Mouse (Mus musculus): ENCODE results near the gene Ap3d1. TPM values are rescaled to one million over a fixed set of nuclear protein-coding genes. Genes with fewer than 3 reads are reported as not detected.
A peak's percentile ranks its signal among the peaks of the same experiment; 100 is the strongest.

Gene Ap3d1
- polyA plus RNA-seq, 1 experiment from 2014 or later: 77.4 TPM

GRCm38 (mm10) chr10:80741146-80741545 lies 918 bp downstream of the Ap3d1 start:
- no peak for DNase-seq (ENCODE audit: low spot score)
- Histone ChIP-seq H3K4me2 (ENCODE audit: low read length) (peak overlapping the region; percentile 98), H3K4me3 (ENCODE audit: low read depth, low read length) (peak overlapping the region; percentile 100), H3K27ac (ENCODE audit: low read depth) (0 out of 2 replicates have a peak overlapping the region, but pooled peaks have one; percentile 14), H3K9ac (ENCODE audit: low read length) (peak overlapping the region; percentile 94), H3K4me1 (replicated peaks; ENCODE audit: control insufficient read depth, insufficient read depth, low read length) (peaks cover 18% of the 10 kb centered on the region), H3K36me3 (ENCODE audit: control insufficient read depth, insufficient read depth, low read length) (peaks cover 8% of the 10 kb centered on the region; the same call in 1 of the 2 replicates), H3K9me3 (ENCODE audit: control insufficient read depth, low read length) (no peaks in the 10 kb centered on the region), H3K27me3 (replicated peaks; ENCODE audit: control insufficient read depth, insufficient read depth, low read length) (no peaks in the 10 kb centered on the region)
- no peak for ATAC-seq (replicated peaks; ENCODE audit: low FRiP score, low TSS enrichment, low read depth)
- 19% methylated on average over 5 of the region's 5 CpGs for WGBS

GRCm38 (mm10) chr10:80738657-80739056 lies 3.4 kb downstream of the Ap3d1 start:
- Histone ChIP-seq H3K36me3 (ENCODE audit: control insufficient read depth, insufficient read depth, low read length) (peaks cover 16% of the 10 kb centered on the region), H3K27ac (ENCODE audit: low read depth) (no peak overlapping the region), H3K4me3 (ENCODE audit: low read depth, low read length) (no peak overlapping the region), H3K4me2 (ENCODE audit: low read length) (no peak overlapping the region), H3K27me3 (replicated peaks; ENCODE audit: control insufficient read depth, insufficient read depth, low read length) (no peaks in the 10 kb centered on the region), H3K9me3 (ENCODE audit: control insufficient read depth, low read length) (no peaks in the 10 kb centered on the region), H3K4me1 (replicated peaks; ENCODE audit: control insufficient read depth, insufficient read depth, low read length) (peaks cover 18% of the 10 kb centered on the region), H3K9ac (ENCODE audit: low read length) (no peak overlapping the region)
- 71% methylated on average over 1 of the region's 1 CpGs for WGBS
- ATAC-seq (replicated peaks; ENCODE audit: low FRiP score, low TSS enrichment, low read depth) (no peak), DNase-seq (ENCODE audit: low spot score) (no peak)

- Histone ChIP-seq H3K4me1 (replicated peaks; ENCODE audit: control insufficient read depth, insufficient read depth, low read length) (peaks cover 14% of the 10 kb centered on the region), H3K27ac (ENCODE audit: low read depth) (no peak overlapping the region), H3K4me3 (ENCODE audit: low read depth, low read length) (no peak overlapping the region), H3K9ac (ENCODE audit: low read length) (no peak overlapping the region), H3K27me3 (replicated peaks; ENCODE audit: control insufficient read depth, insufficient read depth, low read length) (no peaks in the 10 kb centered on the region), H3K9me3 (ENCODE audit: control insufficient read depth, low read length) (no peaks in the 10 kb centered on the region), H3K36me3 (ENCODE audit: control insufficient read depth, insufficient read depth, low read length) (peaks cover 35% of the 10 kb centered on the region), H3K4me2 (ENCODE audit: low read length) (no peak overlapping the region)
- no peak for DNase-seq (ENCODE audit: low spot score)
- WGBS: 74% methylated on average over 5 of the region's 5 CpGs
- ATAC-seq (replicated peaks; ENCODE audit: low FRiP score, low TSS enrichment, low read depth): no peak
Observed at GRCm38 (mm10) chr10:80736731-80737130, 5.3 kb downstream of the Ap3d1 start.

- 96% methylated on average over 6 of the region's 6 CpGs for WGBS
- H3K4me2 ChIP-seq (ENCODE audit: low read length): no peak overlapping the region
- no peak overlapping the region for H3K27ac ChIP-seq (ENCODE audit: low read depth)
- no peak overlapping the region for H3K4me3 ChIP-seq (ENCODE audit: low read depth, low read length)
- H3K4me1 ChIP-seq (replicated peaks; ENCODE audit: control insufficient read depth, insufficient read depth, low read length): no peaks in the 10 kb centered on the region
- no peaks in the 10 kb centered on the region for H3K9me3 ChIP-seq (ENCODE audit: control insufficient read depth, low read length)
- ATAC-seq (replicated peaks; ENCODE audit: low FRiP score, low TSS enrichment, low read depth) (no peak), DNase-seq (ENCODE audit: low spot score) (no peak)
- no peaks in the 10 kb centered on the region for H3K27me3 ChIP-seq (replicated peaks; ENCODE audit: control insufficient read depth, insufficient read depth, low read length)
- no peak overlapping the region for H3K9ac ChIP-seq (ENCODE audit: low read length)
- peaks cover 75% of the 10 kb centered on the region for H3K36me3 ChIP-seq (ENCODE audit: control insufficient read depth, insufficient read depth, low read length)
Observed at GRCm38 (mm10) chr10:80732611-80733101, 9.4 kb downstream of the Ap3d1 start.

- DNase-seq (ENCODE audit: low spot score): no peak
- no peak for ATAC-seq (replicated peaks; ENCODE audit: low FRiP score, low TSS enrichment, low read depth)
- WGBS: 83% methylated on average over 5 of the region's 5 CpGs
- Histone ChIP-seq H3K9ac (ENCODE audit: low read length) (no peak overlapping the region), H3K27me3 (replicated peaks; ENCODE audit: control insufficient read depth, insufficient read depth, low read length) (no peaks in the 10 kb centered on the region), H3K4me1 (replicated peaks; ENCODE audit: control insufficient read depth, insufficient read depth, low read length) (no peaks in the 10 kb centered on the region), H3K27ac (ENCODE audit: low read depth) (no peak overlapping the region), H3K9me3 (ENCODE audit: control insufficient read depth, low read length) (no peaks in the 10 kb centered on the region), H3K4me3 (ENCODE audit: low read depth, low read length) (no peak overlapping the region), H3K4me2 (ENCODE audit: low read length) (no peak overlapping the region), H3K36me3 (ENCODE audit: control insufficient read depth, insufficient read depth, low read length) (peaks cover 97% of the 10 kb centered on the region)
Observed at GRCm38 (mm10) chr10:80727369-80728127, 14.5 kb downstream of the Ap3d1 start.

- H3K9ac ChIP-seq (ENCODE audit: low read length): no peak overlapping the region
- H3K27ac ChIP-seq (ENCODE audit: low read depth): no peak overlapping the region
- no peak overlapping the region for H3K4me3 ChIP-seq (ENCODE audit: low read depth, low read length)
- DNase-seq (ENCODE audit: low spot score): no peak
- WGBS: 88% methylated on average over 1 of the region's 1 CpGs
- H3K4me2 ChIP-seq (ENCODE audit: low read length): no peak overlapping the region
- no peaks in the 10 kb centered on the region for H3K9me3 ChIP-seq (ENCODE audit: control insufficient read depth, low read length)
- no peaks in the 10 kb centered on the region for H3K4me1 ChIP-seq (replicated peaks; ENCODE audit: control insufficient read depth, insufficient read depth, low read length)
- no peaks in the 10 kb centered on the region for H3K27me3 ChIP-seq (replicated peaks; ENCODE audit: control insufficient read depth, insufficient read depth, low read length)
- H3K36me3 ChIP-seq (ENCODE audit: control insufficient read depth, insufficient read depth, low read length): peaks cover 99% of the 10 kb centered on the region
- ATAC-seq (replicated peaks; ENCODE audit: low FRiP score, low TSS enrichment, low read depth): no peak
Observed at GRCm38 (mm10) chr10:80717281-80717680, 24.8 kb downstream of the Ap3d1 start.

- Histone ChIP-seq H3K27me3 (replicated peaks; ENCODE audit: control insufficient read depth, insufficient read depth, low read length) (no peaks in the 10 kb centered on the region), H3K4me2 (ENCODE audit: low read length) (no peak overlapping the region), H3K9me3 (ENCODE audit: control insufficient read depth, low read length) (no peaks in the 10 kb centered on the region), H3K4me1 (replicated peaks; ENCODE audit: control insufficient read depth, insufficient read depth, low read length) (no peaks in the 10 kb centered on the region), H3K27ac (ENCODE audit: low read depth) (no peak overlapping the region), H3K4me3 (ENCODE audit: low read depth, low read length) (no peak overlapping the region), H3K9ac (ENCODE audit: low read length) (no peak overlapping the region), H3K36me3 (ENCODE audit: control insufficient read depth, insufficient read depth, low read length) (peaks cover 98% of the 10 kb centered on the region)
- ATAC-seq (replicated peaks; ENCODE audit: low FRiP score, low TSS enrichment, low read depth): no peak
- DNase-seq (ENCODE audit: low spot score): no peak
- 89% methylated on average over 3 of the region's 3 CpGs for whole genome bisulfite sequencing
Observed at GRCm38 (mm10) chr10:80710834-80711233, 31.2 kb downstream of the Ap3d1 start.

GRCm38 (mm10) chr10:80705479-80705878 lies 36.6 kb downstream of the Ap3d1 start:
- Histone ChIP-seq H3K9ac (ENCODE audit: low read length) (no peak overlapping the region), H3K27me3 (replicated peaks; ENCODE audit: control insufficient read depth, insufficient read depth, low read length) (no peaks in the 10 kb centered on the region), H3K36me3 (ENCODE audit: control insufficient read depth, insufficient read depth, low read length) (peaks cover 51% of the 10 kb centered on the region), H3K4me2 (ENCODE audit: low read length) (no peak overlapping the region), H3K4me3 (ENCODE audit: low read depth, low read length) (no peak overlapping the region), H3K27ac (ENCODE audit: low read depth) (no peak overlapping the region), H3K9me3 (ENCODE audit: control insufficient read depth, low read length) (no peaks in the 10 kb centered on the region), H3K4me1 (replicated peaks; ENCODE audit: control insufficient read depth, insufficient read depth, low read length) (peaks cover 18% of the 10 kb centered on the region)
- 82% methylated on average over 3 of the region's 3 CpGs for WGBS
- no peak for DNase-seq (ENCODE audit: low spot score)
- no peak for ATAC-seq (replicated peaks; ENCODE audit: low FRiP score, low TSS enrichment, low read depth)

- Histone ChIP-seq H3K4me1 (replicated peaks; ENCODE audit: control insufficient read depth, insufficient read depth, low read length) (peaks cover 22% of the 10 kb centered on the region), H3K36me3 (ENCODE audit: control insufficient read depth, insufficient read depth, low read length) (peaks cover 47% of the 10 kb centered on the region), H3K27ac (ENCODE audit: low read depth) (no peak overlapping the region), H3K27me3 (replicated peaks; ENCODE audit: control insufficient read depth, insufficient read depth, low read length) (no peaks in the 10 kb centered on the region), H3K4me2 (ENCODE audit: low read length) (no peak overlapping the region), H3K9ac (ENCODE audit: low read length) (no peak overlapping the region), H3K9me3 (ENCODE audit: control insufficient read depth, low read length) (no peaks in the 10 kb centered on the region), H3K4me3 (ENCODE audit: low read depth, low read length) (no peak overlapping the region)
- no peak for DNase-seq (ENCODE audit: low spot score)
- 62% methylated on average over 3 of the region's 3 CpGs for WGBS
- no peak for ATAC-seq (replicated peaks; ENCODE audit: low FRiP score, low TSS enrichment, low read depth)
Observed at GRCm38 (mm10) chr10:80705033-80705432, 37.0 kb downstream of the Ap3d1 start.
